Mouse (Mus musculus): ENCODE data around the gene Mras.

The Mras gene

DNA sequence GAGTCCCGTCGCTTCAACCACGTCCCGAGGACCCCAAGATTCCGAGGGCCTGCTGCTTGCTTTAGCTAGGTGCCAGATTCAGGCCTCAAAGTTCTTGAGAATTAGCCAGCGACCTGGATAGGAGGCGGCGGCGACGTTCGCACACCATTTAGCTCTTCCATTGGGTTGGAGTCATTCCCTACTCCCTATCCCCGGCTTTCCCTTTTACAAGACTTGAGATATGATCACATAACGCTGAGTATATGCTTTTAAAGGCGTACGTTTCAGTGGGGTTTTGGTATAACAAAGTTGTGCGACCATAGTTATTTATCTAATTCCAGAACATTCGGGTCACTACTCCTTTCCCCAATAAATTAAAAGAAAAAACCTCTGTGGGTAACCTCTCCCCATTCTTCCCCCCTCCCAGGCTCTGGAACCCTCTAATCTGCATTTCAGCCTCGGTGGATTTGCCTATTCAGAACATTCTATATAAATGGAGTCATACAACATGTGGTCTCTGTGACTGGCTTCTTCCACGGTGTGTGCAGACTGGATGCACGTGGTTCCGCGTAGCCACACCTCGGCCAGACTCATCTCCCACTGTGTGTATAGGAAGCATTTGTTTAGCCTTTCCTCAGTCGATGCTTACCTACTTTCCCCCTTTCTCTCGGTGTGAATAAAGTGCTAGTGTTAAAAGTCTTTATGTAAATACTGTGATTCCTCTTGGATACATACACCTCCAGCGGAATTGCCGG is at the start of gene Mras:
Mras (minus strand) TSS at position 351 of the 734 bp plus-strand sequence.
- DNase-seq (ENCODE audit: low read depth, low spot score) = peak; percentile 63

DNA sequence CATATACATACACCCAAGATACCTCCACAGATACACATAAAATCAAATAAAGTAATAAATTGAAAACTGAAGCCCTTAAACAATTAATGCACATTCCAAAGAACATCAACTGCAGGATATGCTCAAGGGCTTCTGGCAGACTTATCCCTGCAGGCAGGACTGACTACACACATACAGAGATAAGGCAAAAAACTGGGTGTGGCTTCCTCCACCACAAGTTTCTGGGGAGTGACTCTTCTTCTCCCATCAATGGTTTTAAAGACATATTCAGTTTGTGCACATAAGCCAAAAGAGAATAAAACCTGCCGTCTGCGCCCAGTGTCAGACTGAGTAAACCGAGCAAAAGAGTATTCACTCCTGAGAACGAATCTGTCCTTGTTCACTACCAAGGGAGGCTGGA is 48.0 kb upstream of the Mras start:
- no peak for DNase-seq (ENCODE audit: low read depth, low spot score)

DNA sequence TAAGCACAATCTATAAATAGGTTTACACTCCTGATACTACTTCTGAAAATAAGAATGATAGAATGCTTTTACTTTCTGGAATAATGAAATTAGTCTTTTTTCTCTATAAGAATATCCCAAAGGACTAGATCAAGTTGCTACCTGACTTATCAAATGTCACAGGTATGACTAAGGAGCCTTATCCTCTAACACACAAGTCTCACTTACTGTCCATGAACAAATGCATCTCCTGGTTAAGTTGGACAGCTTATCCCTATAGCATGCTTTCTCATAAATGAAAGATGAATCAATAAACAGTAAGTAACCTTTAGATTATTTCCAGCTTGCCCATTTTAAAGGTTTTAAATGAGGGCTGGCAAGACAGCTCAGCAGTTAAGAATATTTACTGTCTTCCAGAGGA is 47.5 kb upstream of the Mras start:
- no peak for DNase-seq (ENCODE audit: low read depth, low spot score)

DNA sequence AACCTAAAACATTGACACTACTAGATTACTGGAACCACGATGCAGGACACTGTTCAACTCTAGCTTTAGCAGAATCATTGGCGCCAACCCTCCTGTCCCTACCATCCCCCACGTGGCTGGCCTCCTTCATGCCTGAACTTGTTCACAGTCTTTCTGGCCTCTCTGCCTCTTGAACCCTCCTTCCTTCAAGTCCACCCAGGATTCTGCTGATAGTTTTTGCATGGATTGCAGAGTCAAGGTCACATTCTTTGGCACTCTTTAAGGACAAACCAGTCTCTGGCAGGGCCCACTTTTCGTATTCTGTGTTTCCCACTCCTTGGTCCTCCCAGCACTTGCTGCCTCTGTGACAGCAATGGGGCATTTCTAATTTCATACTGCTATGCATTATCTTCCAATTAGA is 46.0 kb upstream of the Mras start:
- no peak for DNase-seq (ENCODE audit: low read depth, low spot score)

DNA sequence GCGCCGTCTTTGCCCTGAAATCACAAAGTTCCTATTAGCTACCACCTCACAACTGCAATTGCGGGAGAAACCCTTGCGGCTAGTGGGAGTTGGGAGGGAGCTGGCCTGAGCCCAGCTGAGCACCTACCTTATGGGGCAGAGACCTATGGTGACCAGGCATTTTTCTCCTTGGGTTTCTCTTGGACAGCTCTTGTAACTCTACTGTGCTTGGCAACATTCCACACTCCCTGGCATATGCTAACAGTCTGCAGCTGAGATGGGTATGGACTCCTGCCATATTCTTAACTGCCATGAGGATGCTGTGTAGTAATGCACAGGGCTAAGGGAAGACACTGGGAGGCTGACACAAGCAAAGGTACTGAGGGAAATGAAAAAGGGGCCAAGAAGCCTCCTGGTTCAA is 43.6 kb upstream of the Mras start:
- peak; percentile 93 for DNase-seq (ENCODE audit: low read depth, low spot score)

DNA sequence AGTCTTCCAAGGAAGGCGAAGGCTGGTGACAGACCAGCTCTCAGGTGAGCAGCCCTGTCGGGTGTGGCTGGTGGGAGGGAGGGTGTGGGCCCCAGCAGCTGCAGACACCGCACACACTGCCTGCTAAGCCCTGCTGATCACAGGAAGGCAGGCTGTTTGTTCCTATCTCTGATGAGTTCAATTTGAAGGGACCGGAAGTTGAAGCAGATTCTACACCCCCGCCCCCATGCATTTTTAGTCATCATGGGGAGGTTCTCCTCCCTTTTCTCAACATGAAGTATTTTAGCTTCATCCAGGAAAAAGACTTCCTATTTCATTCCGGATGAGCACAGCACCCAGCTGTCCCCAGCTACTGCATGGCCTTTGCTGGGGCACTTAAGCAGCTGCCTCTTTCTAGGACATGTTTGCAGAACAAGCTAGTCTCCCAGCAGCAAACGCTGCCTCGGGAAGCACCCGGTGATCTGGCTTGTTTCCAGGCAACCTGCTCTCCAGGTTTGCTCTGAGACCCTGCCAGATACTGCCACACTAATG is 42.1 kb upstream of the Mras start:
- DNase-seq (ENCODE audit: low read depth, low spot score) = peak; percentile 75

DNA sequence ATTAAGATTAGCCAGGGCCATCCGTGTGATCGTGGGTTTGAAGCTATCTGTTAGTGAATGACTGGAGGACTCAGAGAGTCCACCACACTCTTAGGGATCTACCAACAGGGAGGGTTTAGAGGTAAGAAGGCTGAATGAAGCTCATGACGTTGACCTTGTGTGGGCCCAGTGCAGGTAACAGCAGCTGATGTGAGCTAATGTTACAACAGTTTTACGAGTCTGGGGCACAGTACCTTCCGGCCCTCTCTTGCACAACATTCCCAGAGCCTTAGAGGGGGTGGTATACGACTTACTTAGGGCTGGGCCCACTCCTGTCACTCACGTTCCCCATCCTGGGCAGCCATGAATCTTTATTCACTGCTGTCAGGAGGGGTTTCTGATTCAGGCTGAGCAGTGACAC is 34.2 kb upstream of the Mras start:
- DNase-seq (ENCODE audit: low read depth, low spot score) = no peak

DNA sequence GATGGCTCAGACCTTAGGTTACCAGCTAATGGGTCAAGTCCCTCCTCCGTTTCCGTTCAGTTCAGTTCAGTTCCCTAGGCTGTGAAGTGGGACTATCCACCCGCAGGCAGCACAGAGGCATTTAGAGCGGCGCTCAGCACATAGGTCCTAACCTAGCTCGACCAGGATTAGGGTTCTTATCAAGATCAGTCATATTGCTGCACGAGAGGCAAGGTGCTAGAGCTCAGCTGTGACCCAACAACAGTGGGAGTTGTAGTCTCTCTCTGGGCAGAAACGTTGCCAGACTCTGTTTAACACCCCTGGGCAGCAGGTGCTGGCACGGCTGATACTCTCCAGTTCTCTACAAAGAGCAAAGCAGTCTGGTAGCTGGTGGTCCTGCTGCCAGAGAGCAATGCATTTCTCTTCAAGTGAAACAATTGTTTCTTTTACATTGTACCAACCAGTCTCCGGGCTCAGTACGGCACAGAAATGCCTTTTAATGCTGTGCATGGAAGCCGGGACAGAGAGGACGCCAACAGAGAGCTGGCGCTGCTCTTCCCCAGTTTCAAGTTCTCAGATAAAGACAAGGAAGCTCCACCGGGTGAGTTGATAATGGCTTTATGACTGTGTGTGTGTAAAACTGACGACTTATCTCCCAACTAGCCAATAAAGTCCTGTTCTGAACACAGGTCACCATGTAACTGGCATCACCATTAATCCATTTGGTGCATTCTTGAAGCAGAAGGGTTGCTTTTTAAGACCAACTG is 33.3 kb upstream of the Mras start:
- peak; percentile 18 for DNase-seq (ENCODE audit: low read depth, low spot score)

DNA sequence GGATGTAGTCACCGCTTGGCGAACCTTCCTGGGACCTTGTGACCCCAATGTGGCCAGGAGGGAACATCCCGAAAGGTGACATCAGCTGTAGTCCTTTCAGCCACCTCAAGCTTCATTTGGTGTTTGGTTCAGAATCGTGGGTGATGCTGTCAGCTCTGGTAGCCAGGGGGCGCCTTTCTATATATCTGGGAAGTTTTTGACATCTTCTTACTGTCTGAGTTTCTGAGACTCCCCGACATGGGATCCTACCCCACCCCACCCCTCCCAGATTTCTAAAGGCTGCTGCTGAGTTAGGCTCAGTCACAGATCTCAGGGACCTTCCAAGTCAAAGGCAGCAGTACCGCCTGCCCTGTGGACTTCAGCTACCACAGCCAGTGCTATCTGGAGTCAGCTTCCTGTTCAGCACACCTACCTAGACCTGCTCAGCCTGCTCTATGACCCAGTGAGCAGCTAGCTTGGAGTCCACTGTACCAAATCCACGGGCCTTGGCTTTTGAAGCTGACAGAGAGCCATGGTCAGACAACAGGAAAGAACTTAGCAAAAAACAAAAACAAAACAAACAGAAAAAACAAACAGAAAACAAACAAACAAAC is 32.6 kb upstream of the Mras start:
- DNase-seq (ENCODE audit: low read depth, low spot score) = no peak

DNA sequence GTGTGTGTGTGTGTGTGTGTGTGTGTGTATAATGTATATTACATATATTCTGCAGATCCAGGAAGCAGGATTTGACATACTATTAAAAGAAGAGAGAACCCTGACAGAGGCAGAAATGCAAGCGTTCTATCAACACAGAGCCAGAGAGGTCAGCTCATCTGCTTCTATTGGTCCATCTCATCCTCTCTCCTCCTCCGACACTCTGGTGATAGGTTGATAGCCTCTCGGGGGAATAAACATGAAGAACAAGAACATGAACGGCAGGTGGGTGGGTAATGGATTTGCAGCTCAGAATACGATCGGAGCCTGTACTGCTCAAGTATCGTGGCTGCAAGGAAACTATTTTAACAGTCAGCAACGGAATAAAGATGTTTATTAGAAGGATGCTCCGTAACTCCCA is 31.4 kb upstream of the Mras start:
- DNase-seq (ENCODE audit: low read depth, low spot score) = peak; percentile 19

DNA sequence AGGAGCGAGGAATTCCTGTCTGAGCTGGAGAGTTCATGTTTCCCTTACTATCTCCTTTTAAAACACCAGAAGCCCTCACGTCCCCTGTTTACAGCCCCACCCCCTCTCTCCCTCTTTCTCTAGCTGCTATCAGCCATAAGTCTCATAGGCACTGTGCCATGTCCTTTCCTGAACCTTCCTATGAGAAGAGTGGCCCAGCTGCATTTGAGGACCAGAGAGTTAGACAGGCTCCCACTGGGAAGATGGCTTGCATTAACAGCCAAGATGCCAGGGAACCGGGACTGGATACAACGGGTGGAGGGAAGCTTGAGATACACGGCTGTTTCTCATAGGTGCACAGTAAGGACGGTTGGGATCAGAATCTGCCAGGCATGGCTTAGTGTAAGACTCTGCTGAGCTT is 27.7 kb upstream of the Mras start:
- DNase-seq (ENCODE audit: low read depth, low spot score) = no peak

DNA sequence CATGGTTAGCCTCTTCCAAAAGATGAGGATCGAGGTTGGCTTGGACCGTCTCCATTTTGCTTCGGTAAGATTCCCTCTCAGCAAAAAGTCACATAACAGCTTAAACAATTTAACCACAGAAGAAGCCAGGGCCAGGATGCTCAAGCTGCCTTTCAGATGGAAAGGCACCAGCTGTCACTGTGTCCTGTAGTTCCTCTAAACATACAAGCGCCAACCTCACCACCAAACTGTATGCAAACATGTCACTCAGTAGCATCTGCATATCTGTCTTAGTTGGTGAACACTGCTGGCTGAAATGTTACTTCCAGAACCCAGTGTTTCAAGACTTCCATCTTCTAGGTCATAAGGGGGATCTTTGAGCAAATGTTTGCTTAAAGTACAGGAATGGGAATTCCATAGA is 22.5 kb upstream of the Mras start:
- DNase-seq (ENCODE audit: low read depth, low spot score) = no peak

DNA sequence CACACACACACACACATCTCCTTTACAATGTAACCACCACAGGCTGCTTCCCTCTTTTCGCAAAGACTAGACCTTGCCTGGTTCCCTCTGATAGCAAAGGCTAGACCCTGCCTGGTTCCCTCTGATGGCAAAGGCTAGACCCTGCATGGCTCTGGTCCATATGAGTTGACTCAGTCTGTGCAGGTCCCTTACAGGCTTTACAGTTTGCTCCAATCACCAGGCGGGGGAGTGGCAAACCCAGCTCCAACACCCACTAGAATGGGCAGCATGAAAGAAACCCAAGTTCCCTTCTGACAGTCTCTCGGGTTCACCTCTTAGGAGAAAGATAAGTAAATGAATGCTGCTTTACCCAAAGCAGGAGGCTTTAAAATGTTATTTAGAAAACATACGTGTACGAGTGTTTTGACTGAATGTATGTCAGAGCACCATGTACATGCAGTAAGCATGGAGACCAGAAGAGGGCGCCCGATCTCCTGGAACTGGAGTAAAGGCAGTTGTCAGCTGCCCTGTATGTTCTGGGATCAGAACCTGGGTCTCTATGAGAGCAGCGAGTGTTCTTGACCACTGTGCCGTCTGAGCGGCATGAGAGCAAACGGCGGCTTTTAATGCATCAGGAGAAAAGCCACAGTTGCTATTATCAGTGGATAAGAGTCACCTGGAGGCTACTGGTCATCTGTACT is 21.5 kb upstream of the Mras start:
- DNase-seq (ENCODE audit: low read depth, low spot score) = peak; percentile 71

DNA sequence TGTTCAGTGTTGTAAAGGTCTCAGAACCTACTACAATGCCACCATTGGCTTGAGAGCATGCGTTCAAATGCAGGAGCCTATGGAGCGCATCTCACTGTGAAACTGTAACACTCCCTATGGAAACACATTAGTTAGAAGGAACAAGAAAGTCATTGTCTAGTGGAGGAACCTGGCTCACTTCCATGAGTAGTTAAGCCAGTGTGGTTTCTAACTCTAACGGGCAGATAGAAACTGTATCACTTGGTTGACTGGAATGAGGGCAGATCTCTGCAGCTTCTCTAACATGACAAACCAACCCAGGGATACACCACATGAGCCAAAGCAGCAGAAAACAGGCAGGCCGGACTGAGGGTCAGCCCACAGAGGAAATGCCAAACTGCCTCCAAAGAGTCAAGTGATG is 17.0 kb upstream of the Mras start:
- no peak for DNase-seq (ENCODE audit: low read depth, low spot score)

DNA sequence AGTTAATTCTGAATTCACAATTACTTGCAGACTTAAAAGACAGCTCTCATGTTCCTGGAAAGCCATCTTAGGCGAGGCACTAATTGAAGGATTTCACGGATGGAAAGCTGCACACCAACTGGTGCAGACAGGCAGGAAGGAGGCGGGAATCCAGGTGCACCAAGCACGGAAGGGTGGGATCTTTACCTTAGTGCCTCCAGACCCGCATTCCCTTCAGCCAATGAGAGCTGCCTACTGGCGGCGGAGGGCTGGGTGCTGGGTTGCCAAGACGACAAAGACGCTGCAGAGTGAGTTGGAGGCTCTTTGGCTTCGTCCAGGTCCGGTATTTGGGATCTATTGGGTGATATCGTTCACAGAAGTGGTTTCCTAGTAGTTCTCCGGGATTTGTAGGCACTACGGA is 14.0 kb upstream of the Mras start, which contains the start of gene Nme9:
Nme9 (plus strand) TSS at position 315 of the 400 bp plus-strand sequence.
- DNase-seq (ENCODE audit: low read depth, low spot score) = peak; percentile 42

DNA sequence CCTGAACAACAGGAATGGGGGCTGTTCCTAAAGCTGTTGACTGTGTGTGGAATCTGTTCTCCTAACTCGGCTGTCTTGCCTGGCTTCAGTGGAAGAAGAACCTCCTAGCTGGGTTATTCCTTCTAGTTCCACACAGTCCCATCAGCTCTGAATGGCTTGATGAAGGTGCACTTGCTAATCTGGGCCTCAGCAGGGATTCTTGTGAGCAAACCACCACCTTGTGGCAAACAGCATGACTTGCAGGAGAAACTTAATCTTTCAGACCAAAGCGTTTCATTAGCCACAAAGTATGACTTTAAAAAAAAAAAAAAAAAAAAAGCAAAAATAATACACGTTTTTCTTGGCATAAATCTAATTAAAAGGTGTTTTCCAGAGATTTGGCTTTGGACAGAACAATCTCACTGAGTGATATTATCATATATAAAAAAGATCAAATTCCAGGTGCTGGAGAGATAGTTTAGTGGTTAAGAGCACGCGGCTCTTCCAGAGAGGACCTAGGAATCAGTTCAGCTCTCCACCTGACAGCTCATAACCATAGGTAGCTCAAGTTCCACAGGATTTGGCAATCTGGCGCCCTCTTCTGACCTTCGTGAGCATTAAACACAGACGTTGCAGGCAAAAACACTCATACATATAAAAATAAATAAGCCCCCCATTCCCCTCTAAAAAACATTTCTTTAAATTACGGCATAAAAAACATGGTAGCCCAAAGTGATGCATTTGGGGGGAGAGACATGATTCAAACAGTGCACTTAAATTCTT is 12.9 kb upstream of the Mras start:
- DNase-seq (ENCODE audit: low read depth, low spot score) = peak; percentile 81

DNA sequence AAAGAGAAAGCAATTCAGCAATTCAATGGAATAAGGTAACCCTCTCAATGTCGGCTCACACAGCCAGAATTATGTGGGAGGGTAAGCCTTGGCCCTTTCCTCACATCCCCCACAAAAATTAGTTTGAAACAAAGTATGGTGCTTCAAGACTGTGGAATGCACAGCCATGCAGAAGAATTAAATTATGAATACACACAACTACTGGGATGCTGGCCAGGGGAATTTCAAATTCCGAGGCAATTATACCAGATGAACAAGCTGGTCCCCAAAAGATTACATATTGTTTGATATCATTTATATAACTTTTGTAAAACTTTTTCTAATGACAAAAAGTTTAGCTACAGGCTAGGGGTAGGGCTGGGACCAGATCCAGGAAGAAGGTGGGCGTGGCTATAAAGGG is 10.1 kb upstream of the Mras start:
- no peak for DNase-seq (ENCODE audit: low read depth, low spot score)

DNA sequence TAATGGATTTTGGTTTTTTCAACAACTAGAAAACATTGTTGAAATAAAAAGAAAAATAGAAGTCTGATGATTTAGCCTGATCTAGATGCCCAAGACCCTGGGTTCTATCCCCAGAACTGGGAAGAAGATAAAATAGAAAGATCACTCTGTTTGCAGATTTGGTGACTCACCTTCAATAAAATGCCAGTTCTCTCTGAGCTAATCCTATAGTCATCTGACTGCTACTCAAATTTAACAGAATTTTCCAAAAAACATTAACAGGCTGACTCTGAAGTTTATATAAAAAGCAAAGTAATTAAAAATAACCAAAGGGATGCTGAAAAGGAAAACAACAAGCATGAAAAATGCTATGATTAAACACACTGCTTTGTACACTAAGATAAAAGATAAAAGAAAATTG is 9.1 kb upstream of the Mras start:
- no peak for DNase-seq (ENCODE audit: low read depth, low spot score)

DNA sequence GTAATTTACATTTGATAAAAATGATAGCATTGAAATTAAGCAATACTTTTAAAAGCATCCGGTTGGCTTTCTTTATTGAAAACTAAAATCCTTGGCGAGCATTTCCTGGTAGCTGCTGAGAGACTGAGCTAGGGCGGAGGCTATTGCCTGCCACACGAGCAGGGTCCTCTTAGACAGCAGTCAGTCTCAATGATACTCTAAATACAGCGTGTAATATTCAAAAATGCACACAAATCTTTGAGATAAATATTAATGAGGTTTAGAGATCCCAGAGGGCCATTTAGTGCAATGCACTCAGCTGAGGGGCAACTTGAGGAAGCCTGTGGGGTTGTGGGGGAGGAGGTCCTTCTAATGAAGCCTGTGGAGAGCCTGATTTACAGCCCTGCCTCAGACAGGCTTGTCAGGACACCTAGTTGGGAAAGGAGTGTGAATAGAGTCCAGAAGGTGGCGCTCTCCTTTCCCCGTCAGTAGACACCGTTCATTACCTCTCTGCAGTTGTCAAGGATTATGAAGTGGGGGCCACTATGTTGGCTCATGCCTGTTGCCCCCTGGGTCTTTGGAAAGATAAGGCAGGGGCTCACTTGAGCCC is 7.5 kb upstream of the Mras start:
- peak; percentile 54 for DNase-seq (ENCODE audit: low read depth, low spot score)

DNA sequence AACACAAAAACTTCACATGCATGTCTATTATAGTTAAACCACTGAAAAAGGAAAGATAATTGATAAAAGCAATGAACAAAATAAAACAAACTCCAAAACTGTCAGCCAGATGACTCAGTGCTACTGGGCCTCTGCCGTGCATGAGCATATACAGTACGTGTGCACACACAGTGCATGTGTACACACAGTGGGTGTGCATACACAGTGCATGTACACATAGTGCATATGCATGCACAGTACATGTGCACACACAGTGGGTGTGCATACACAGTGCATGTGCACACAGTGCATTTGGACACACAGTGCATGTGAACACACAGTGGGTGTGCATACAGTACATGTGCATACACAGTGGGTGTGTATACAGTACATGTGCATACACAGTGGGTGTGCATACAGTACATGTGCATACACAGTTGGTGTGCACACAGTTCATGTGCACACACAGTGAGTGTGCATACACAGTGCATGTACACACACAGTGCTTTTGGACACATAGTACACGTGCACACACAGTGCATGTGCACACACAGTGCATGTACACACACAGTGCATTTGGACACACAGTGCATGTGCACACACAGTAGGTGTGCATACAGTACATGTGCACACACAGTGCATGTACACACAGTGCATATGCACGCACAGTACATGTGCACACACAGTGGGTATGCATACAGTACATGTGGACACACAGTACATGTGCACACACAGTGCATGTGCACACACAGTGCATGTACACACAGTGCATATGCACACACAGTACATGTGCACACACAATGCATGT is 4.7 kb upstream of the Mras start:
- DNase-seq (ENCODE audit: low read depth, low spot score) = no peak
